13 mouse cellular contexts compared by ENCODE assay signal in genomic region chr7:71583443-71584055, GRCm38 (mm10).
DNase-seq lines count a peak whose midpoint lies in the region; ATAC-seq and TF ChIP-seq lines count a peak whose summit lies in the region.
"Had no signal": no experiment of that assay in that cellular context is flagged by ENCODE, and none has a peak within 500 bp of the region (broad histone marks: within the 10 kb centered on the region; RNA-seq: fewer than 3 reads in every experiment).

No protein-coding gene starts in this region.

- no peak overlapping the region for H3K9ac ChIP-seq in lung, embryonic 15.5 days
- H3K9ac ChIP-seq in hindbrain, embryonic 14.5 days, result no peak overlapping the region
- H3K9ac ChIP-seq: hindbrain, embryonic 12.5 days; liver, embryonic 13.5 days had no signal

- H3K4me2 ChIP-seq in lung, embryonic 15.5 days, result no peak overlapping the region
- H3K4me2 ChIP-seq in hindbrain, embryonic 14.5 days (replicated peaks), result no peak overlapping the region
- H3K4me2 ChIP-seq: hindbrain, embryonic 12.5 days; liver, embryonic 13.5 days had no signal

- no peaks in the 10 kb centered on the region for H3K36me3 ChIP-seq in lung, embryonic 15.5 days
- H3K36me3 ChIP-seq in hindbrain, embryonic 14.5 days (replicated peaks; ENCODE audit: control insufficient read depth, insufficient read depth), result no peaks in the 10 kb centered on the region
- H3K36me3 ChIP-seq: hindbrain, embryonic 12.5 days; liver, embryonic 13.5 days; midbrain, embryonic 10.5 days had no signal

- intact Hi-C loops in gastrocnemius, adult 2 months (cut with DNase I), result loop anchor here (10.0 kb wide), 4 partner anchors 169 to 281 kb away; no protein-coding TSS in a partner anchor

- WGBS in lung, embryonic 15.5 days, result 38% methylated on average over 1 of the region's 1 CpGs
- WGBS in hindbrain, embryonic 14.5 days, result 55% methylated on average over 1 of the region's 1 CpGs

- TF ChIP-seq CTCF in gastrocnemius, adult 2 months (IDR thresholded peaks at IDR 0.05), result no peak

- peak overlapping the region; percentile 67 for H3K27ac ChIP-seq in gastrocnemius, adult 2 months
- no peak overlapping the region for H3K27ac ChIP-seq in lung, embryonic 15.5 days
- H3K27ac ChIP-seq in hindbrain, embryonic 14.5 days, result no peak overlapping the region
- H3K27ac ChIP-seq: hindbrain, embryonic 12.5 days; liver, embryonic 13.5 days; midbrain, embryonic 10.5 days had no signal

- peak; percentile 14 for DNase-seq in kidney, adult 9 months
- DNase-seq in kidney, adult 18-20 months, result no peak
- peak; percentile 55 for DNase-seq in gastrocnemius, adult 2 months
- DNase-seq in heart, adult 9 months (ENCODE audit: low spot score in 2 of 2), result peak; percentile 70 to 89
- DNase-seq in hindbrain, embryonic 14.5 days (ENCODE audit: low spot score), result no peak
- no peak for DNase-seq in cerebellum, adult 18-20 months
- DNase-seq in frontal cortex, postnatal 10 days (ENCODE audit: low spot score in 2 of 2), result no peak
- DNase-seq: liver, embryonic 13.5 days; retina, postnatal 1 day; thymus, postnatal 4 days had no signal

- no peaks in the 10 kb centered on the region for H3K4me1 ChIP-seq in lung, embryonic 15.5 days
- H3K4me1 ChIP-seq in hindbrain, embryonic 14.5 days (replicated peaks; ENCODE audit: control insufficient read depth, insufficient read depth, low read length), result no peaks in the 10 kb centered on the region
- H3K4me1 ChIP-seq: hindbrain, embryonic 12.5 days; liver, embryonic 13.5 days; midbrain, embryonic 10.5 days had no signal

- H3K9me3 ChIP-seq in lung, embryonic 15.5 days, result no peaks in the 10 kb centered on the region
- no peaks in the 10 kb centered on the region for H3K9me3 ChIP-seq in hindbrain, embryonic 14.5 days (ENCODE audit: control insufficient read depth, low read length)
- H3K9me3 ChIP-seq: hindbrain, embryonic 12.5 days; liver, embryonic 13.5 days; midbrain, embryonic 10.5 days had no signal

- peak; percentile 49; the same call in 1 of the 2 replicates for ATAC-seq in lung, embryonic 15.5 days (ENCODE audit: borderline replicate concordance, extremely low read depth, low FRiP score, low TSS enrichment)
- no peak for ATAC-seq in hindbrain, embryonic 14.5 days (ENCODE audit: low FRiP score)

- no peak overlapping the region for H3K4me3 ChIP-seq in gastrocnemius, adult 2 months
- no peak overlapping the region for H3K4me3 ChIP-seq in lung, embryonic 15.5 days
- no peak overlapping the region for H3K4me3 ChIP-seq in hindbrain, embryonic 14.5 days (replicated peaks; ENCODE audit: low read length)
- H3K4me3 ChIP-seq: hindbrain, embryonic 12.5 days; liver, embryonic 13.5 days; midbrain, embryonic 10.5 days had no signal

- H3K27me3 ChIP-seq in lung, embryonic 15.5 days, result no peaks in the 10 kb centered on the region
- H3K27me3 ChIP-seq in hindbrain, embryonic 14.5 days (ENCODE audit: control insufficient read depth, insufficient read depth, low read length), result no peaks in the 10 kb centered on the region
- H3K27me3 ChIP-seq: hindbrain, embryonic 12.5 days; liver, embryonic 13.5 days had no signal

Comparison
In these comparisons a context has a peak if more than half of its experiments do, and no peak if none do; other contexts are left out.
1. DNase-seq: peak in kidney, adult 9 months (single experiment), gastrocnemius, adult 2 months (single experiment) and heart, adult 9 months (2 of 2); none in kidney, adult 18-20 months (single experiment), hindbrain, embryonic 14.5 days (single experiment), cerebellum, adult 18-20 months (0 of 2) and frontal cortex, postnatal 10 days (0 of 2).